Mouse (Mus musculus) heart, postnatal 0 days (tissue): ENCODE results near the gene Olfr776. TPM values are rescaled to one million over a fixed set of nuclear protein-coding genes. Genes with fewer than 3 reads are reported as not detected.
"Not testable (repeated sequence)": the region's sequence is repeated elsewhere in the genome, so short reads cannot be mapped to it uniquely, and the experiment has no call there.

Experiments used
- ATAC-seq: fragments of 200-750 bp; cut with Nextera tagmentation; 2 replicates; pipeline ENCODE4 v1.8.0; 2017; ENCODE audit warnings: low read depth, moderate number of reproducible peaks, moderate library complexity; ENCODE audit not compliant: insufficient read depth
- DNase-seq: peaks from one replicate; pipeline ENCODE4 v3.0.0-alpha.2; 2016; ENCODE audit warnings: low spot score
- H3K27ac ChIP-seq: fragments of 300-500 bp; sonication (generic); 2 replicates; pipeline ENCODE4 v1.5.1; 2014; ENCODE audit warnings: low read depth, mild to moderate bottlenecking
- H3K27me3 ChIP-seq: fragments of 300-500 bp; sonication (generic); 2 replicates; pipeline ENCODE4 v1.6.1; 2014; ENCODE audit warnings: low read length, mixed read lengths; ENCODE audit not compliant: control insufficient read depth, insufficient read depth
- H3K36me3 ChIP-seq: fragments of 300-500 bp; sonication (generic); replicated peaks from 2 replicates; pipeline ENCODE4 v1.6.1; 2014; ENCODE audit warnings: low read length, mixed read lengths; ENCODE audit not compliant: control insufficient read depth, insufficient read depth
- H3K4me1 ChIP-seq: fragments of 300-500 bp; sonication (generic); 2 replicates; pipeline ENCODE4 v1.6.1; 2014; ENCODE audit warnings: antibody characterized with exemption; ENCODE audit not compliant: control insufficient read depth, insufficient read depth
- H3K4me2 ChIP-seq: fragments of 300-500 bp; sonication (generic); 2 replicates; pipeline ENCODE4 v1.6.1; 2014; ENCODE audit warnings: low read depth, mild to moderate bottlenecking, low read length, moderate library complexity
- H3K4me3 ChIP-seq: fragments of 300-500 bp; sonication (generic); 2 replicates; pipeline ENCODE4 v1.5.1; 2014; ENCODE audit warnings: low read depth, low read length
- H3K9ac ChIP-seq: fragments of 300-500 bp; sonication (generic); replicated peaks from 2 replicates; pipeline ENCODE4 v1.6.1; 2014; ENCODE audit warnings: low read depth, low read length, mixed read lengths
- H3K9me3 ChIP-seq: fragments of 300-500 bp; sonication (generic); replicated peaks from 2 replicates; pipeline ENCODE4 v1.6.1; 2016; ENCODE audit warnings: low read length; ENCODE audit not compliant: control insufficient read depth
- CTCF ChIP-seq: IDR thresholded peaks from 2 replicates; pipeline ENCODE4 v1.5.1; 2016; ENCODE audit warnings: antibody characterized with exemption, control low read depth, low read depth
- EP300 ChIP-seq: IDR thresholded peaks from 2 replicates; pipeline ENCODE4 v1.6.1; 2016; ENCODE audit warnings: antibody characterized with exemption, low read depth
- WGBS: fragments of 180-500 bp; shearing (Covaris S2); extraction: QIAGEN DNeasy Blood & Tissue Kit; methylation state at CpG from one replicate; pipeline ENCODE4 v1.1.7; 2014; 5-methylcytosine and 5-hydroxymethylcytosine counted together
- polyA plus RNA-seq: library from polyadenylated mRNA; unstranded; fragments of >200 nt; fragmentation: Nextera tagmentation; extraction: Ambion mirVana; gene quantifications from 2 replicates; pipeline ENCODE4 v1.2.1, GENCODE M21; 2015
- total RNA-seq: library from RNA; depleted of rRNA; stranded (reverse); fragments of >200 nt; gene quantifications from 2 replicates; pipeline ENCODE4 v1.2.3, GENCODE M21; 2014; ENCODE audit warnings: low replicate concordance; rRNA removed

Olfr776 gene
- not detected in 2 replicates for total RNA-seq
- not detected in 2 replicates for polyA plus RNA-seq

DNA sequence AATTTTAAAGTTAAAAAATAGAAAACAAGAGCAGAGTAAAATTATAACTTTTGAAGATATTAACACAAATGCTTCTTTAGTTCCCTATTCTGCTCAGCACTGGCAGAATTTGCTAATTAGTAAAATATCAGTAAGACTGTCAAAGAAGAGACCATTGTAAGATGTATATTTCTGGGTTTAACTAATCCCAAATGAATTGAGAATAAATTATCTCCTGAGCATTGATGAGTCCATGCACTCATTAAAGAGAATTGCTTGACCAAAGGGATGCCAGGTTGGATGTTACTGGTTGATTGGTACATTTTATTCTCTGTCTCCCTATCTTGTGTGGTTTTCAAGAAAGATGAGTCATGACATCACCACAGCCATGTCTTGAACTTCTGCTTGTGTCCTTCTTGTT, at the start of gene Olfr776:
Gene Olfr776 (plus strand): TSS at position 301 of the 400 bp plus-strand sequence.
- Histone ChIP-seq H3K4me3 (no peak within 1 kb of the TSS), H3K36me3 (no peaks in the 10 kb centered on the region), H3K9ac (no peak within 1 kb of the TSS), H3K9me3 (no peaks in the 10 kb centered on the region), H3K4me1 (no peaks in the 10 kb centered on the region), H3K4me2 (no peak within 1 kb of the TSS), H3K27ac (no peak within 1 kb of the TSS), H3K27me3 (no peaks in the 10 kb centered on the region)
- TF ChIP-seq CTCF (no peak), EP300 (no peak)
- no peak for DNase-seq
- ATAC-seq, result no peak

DNA sequence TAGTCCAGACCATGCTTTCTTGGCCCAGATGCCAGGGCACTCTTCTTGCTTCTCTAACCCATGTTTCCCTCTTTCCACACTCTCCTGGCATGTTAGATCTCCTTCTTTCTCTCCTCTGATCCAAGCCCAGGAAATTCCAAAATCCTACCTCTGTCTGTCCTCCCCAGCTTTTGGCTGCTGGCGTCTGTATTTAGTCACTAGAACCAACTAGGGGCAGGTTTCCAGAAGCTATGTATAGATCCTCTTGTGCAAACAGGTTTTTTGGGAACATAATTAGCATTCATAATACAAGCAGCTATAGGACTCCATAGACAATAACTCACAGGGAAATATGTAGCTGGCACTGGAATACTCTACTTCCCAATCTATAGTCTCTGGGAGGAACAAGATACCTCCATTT, 28.2 kb upstream of the Olfr776 start:
- no peak overlapping the region for H3K27ac ChIP-seq
- H3K4me2 ChIP-seq, result no peak overlapping the region
- no peaks in the 10 kb centered on the region for H3K36me3 ChIP-seq
- no peak overlapping the region for H3K9ac ChIP-seq
- TF ChIP-seq CTCF (no peak), EP300 (no peak)
- ATAC-seq (no peak), DNase-seq (no peak)
- no peaks in the 10 kb centered on the region for H3K27me3 ChIP-seq
- no peaks in the 10 kb centered on the region for H3K4me1 ChIP-seq
- 61% methylated on average over 1 of the region's 1 CpGs for WGBS
- H3K4me3 ChIP-seq, result no peak overlapping the region
- H3K9me3 ChIP-seq, result peaks cover 4% of the 10 kb centered on the region; the same call in 1 of the 2 replicates

DNA sequence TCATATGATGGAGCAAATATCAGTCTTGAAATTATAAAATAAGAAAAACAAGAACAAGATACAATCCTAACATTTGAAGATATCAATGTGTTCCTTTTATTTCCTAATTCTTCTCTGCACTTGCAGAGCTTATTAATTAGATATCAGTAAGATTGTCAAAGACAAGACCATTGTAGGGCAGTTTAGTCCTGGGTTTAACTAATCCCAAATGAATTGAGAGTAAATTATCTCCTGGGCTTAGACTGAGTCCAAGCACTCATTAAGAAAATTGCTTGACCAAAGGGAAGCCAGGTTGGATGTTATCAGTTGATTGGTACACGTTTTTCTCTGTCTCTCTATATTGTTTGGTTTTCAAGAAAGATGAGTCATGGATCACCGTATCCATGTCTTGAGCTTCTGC, 23.0 kb upstream of the Olfr776 start, which contains the start of gene Olfr774:
Gene Olfr774 (plus strand): TSS at position 301 of the 400 bp plus-strand sequence.
- H3K4me1 ChIP-seq, result no peaks in the 10 kb centered on the region
- no peak within 1 kb of the TSS for H3K27ac ChIP-seq
- TF ChIP-seq EP300 (no peak), CTCF (no peak)
- H3K4me2 ChIP-seq, result no peak within 1 kb of the TSS
- DNase-seq (no peak), ATAC-seq (no peak)
- H3K4me3 ChIP-seq, result no peak within 1 kb of the TSS
- no peaks in the 10 kb centered on the region for H3K36me3 ChIP-seq
- 59% methylated on average over 2 of the region's 2 CpGs for WGBS
- no peaks in the 10 kb centered on the region for H3K27me3 ChIP-seq
- H3K9ac ChIP-seq, result no peak within 1 kb of the TSS
- H3K9me3 ChIP-seq, result no peaks in the 10 kb centered on the region

DNA sequence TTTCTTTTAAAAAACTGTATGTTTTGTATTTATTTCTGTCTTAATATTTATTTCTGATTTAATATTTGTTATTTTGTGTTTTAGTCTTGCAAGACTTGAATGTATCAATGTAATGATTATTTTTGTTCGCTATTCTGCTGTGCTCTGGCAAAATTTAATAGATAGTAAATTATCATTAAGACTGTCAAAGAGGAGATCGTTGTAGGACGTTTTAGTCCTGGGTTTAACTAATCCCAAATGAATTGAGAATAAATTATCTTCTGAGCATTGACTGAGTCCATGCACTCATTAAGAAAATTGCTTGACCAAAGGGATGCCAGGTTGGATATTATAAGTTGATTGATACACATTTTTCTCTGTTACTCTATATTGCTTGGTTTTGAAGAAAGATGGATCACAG, 10.8 kb upstream of the Olfr776 start, which contains the start of gene Olfr775:
Gene Olfr775 (plus strand): TSS at position 301 of the 400 bp plus-strand sequence.
- ATAC-seq (no peak), DNase-seq (no peak)
- no peak within 1 kb of the TSS for H3K9ac ChIP-seq
- TF ChIP-seq EP300 (no peak), CTCF (no peak)
- no peaks in the 10 kb centered on the region for H3K36me3 ChIP-seq
- whole genome bisulfite sequencing, result 68% methylated on average over 3 of the region's 3 CpGs
- no peaks in the 10 kb centered on the region for H3K9me3 ChIP-seq
- H3K27me3 ChIP-seq, result no peaks in the 10 kb centered on the region
- H3K4me3 ChIP-seq, result no peak within 1 kb of the TSS
- no peak within 1 kb of the TSS for H3K4me2 ChIP-seq
- H3K4me1 ChIP-seq, result no peaks in the 10 kb centered on the region
- H3K27ac ChIP-seq, result no peak within 1 kb of the TSS

DNA sequence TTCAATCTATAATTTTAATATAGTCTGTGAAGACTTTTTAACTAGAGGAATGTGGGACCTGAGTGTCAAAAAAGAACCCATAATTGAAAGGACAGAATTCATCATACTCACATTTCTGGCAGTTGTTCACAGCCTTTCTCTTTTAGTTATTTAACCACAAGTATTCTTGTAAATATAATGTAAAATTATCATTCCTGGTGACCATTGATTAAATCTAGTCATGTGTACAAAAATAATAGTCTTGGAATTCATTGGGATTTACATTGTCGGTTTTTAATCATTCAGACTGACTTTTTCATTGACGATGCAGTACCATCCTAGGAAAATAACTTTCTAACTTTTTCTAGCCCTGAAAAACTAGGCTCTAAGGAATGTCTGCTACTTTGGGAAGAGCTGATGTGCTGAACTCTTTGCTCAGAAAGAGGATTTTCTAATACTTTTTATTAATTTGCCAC, 12.2 kb downstream of the Olfr776 start, which contains the start of gene Olfr777:
Gene Olfr777 (minus strand): TSS at position 405 of the 455 bp plus-strand sequence.
- Histone ChIP-seq H3K9me3 (no peaks in the 10 kb centered on the region), H3K36me3 (no peaks in the 10 kb centered on the region), H3K4me1 (no peaks in the 10 kb centered on the region), H3K4me3 (no peak within 1 kb of the TSS), H3K27ac (no peak within 1 kb of the TSS), H3K4me2 (no peak within 1 kb of the TSS), H3K9ac (no peak within 1 kb of the TSS), H3K27me3 (no peaks in the 10 kb centered on the region)
- no peak for TF ChIP-seq CTCF
- TF ChIP-seq EP300, result no peak
- no peak for DNase-seq
- 76% methylated on average over 2 of the region's 2 CpGs for WGBS
- ATAC-seq, result no peak

DNA sequence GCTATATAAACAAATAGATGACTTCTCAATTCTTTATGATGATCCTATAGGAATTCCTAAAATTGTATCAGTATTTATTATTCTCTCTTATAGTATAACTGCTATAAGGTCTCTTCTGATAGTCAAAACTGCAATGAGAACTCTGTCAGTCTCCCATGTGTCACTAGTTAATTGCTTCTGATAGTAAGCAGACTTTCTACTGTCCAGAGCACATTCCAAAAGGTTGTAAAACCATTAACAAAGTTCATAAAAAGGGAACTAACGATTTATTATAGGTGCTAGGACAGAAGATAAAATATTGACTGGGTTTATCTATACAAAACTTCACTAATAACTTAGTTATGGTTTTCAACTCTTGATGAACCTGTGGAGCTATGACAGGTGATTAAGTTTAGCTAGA, 54.0 kb downstream of the Olfr776 start:
- not testable (repeated sequence) for H3K4me3 ChIP-seq, H3K4me1 ChIP-seq, H3K27ac ChIP-seq, H3K36me3 ChIP-seq, H3K9ac ChIP-seq, H3K27me3 ChIP-seq, DNase-seq, H3K9me3 ChIP-seq, ATAC-seq, H3K4me2 ChIP-seq
- WGBS, result 37% methylated on average over 1 of the region's 1 CpGs

DNA sequence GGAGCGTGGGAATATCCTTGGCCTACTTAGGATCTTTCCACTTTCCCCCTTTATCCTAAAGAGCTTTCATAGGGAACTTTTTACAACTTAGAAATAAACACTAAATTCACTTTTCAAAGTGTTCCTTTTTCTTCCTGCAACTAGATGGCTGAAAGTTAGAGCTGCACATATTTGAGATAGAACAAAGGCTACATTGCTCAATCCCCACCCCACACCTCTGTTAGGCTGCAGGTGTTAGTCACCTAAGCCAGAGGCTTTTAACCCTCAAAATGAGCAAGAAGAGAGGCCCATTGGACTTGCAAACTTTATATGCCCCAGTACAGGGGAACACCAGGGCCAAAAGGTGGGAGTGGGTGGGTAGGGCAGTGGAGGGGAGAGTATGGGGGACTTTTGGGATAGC, 54.6 kb downstream of the Olfr776 start:
- H3K9me3 ChIP-seq, H3K36me3 ChIP-seq, ATAC-seq, H3K27ac ChIP-seq, H3K4me2 ChIP-seq, H3K4me3 ChIP-seq, H3K27me3 ChIP-seq, H3K4me1 ChIP-seq, H3K9ac ChIP-seq, DNase-seq: not testable (repeated sequence)
- WGBS, result no CpG with 5 or more reads among the region's 1 CpGs
